Mouse (Mus musculus) layer of hippocampus, postnatal 25 days (tissue): ENCODE data around the gene 4930544D05Rik. TPM values are rescaled to one million over a fixed set of nuclear protein-coding genes. Genes with fewer than 3 reads are reported as not detected.
"Not testable (repeated sequence)": the region's sequence is repeated elsewhere in the genome, so short reads cannot be mapped to it uniquely, and the experiment has no call there.

ENCODE experiments used
- DNase-seq, 2 experiments: peaks; one replicate each; pipeline ENCODE4 v3.0.0; 2022; ENCODE audit warnings: mixed read lengths in 2 of 2, low spot score in 1 of 2; ENCODE audit errors: extremely low spot score in 1 of 2
- total RNA-seq, 2 experiments: library from RNA; stranded (reverse); gene quantifications; 2 replicates each; pipeline ENCODE4 v1.2.3; 2021

Gene 4930544D05Rik
- under 1 TPM in 1 of 2 experiments, not detected in 1; 0.66 TPM for total RNA-seq

GRCm38 (mm10) chr11:70615516-70616093, at the start of gene 4930544D05Rik:
TSS of gene 4930544D05Rik (plus strand) at chr11:70615848.
- DNase-seq = no peak

GRCm38 (mm10) chr11:70566586-70566985, 49.1 kb upstream of the 4930544D05Rik start:
- no peak for DNase-seq

GRCm38 (mm10) chr11:70570614-70571013, 45.0 kb upstream of the 4930544D05Rik start:
- not testable (repeated sequence) for DNase-seq

- no peak for DNase-seq
These were observed 44.0 kb upstream of the 4930544D05Rik start for GRCm38 (mm10) chr11:70571641-70572040.

- no peak for DNase-seq
These were observed 43.2 kb upstream of the 4930544D05Rik start for GRCm38 (mm10) chr11:70572348-70572902.

GRCm38 (mm10) chr11:70573872-70574271, 41.8 kb upstream of the 4930544D05Rik start:
- no peak for DNase-seq

- DNase-seq = no peak
These were observed 38.4 kb upstream of the 4930544D05Rik start for GRCm38 (mm10) chr11:70577201-70577600.

GRCm38 (mm10) chr11:70578962-70579361, 36.7 kb upstream of the 4930544D05Rik start:
- DNase-seq = no peak

GRCm38 (mm10) chr11:70579710-70580357, 35.8 kb upstream of the 4930544D05Rik start:
- DNase-seq = no peak

- no peak for DNase-seq
These were observed 35.3 kb upstream of the 4930544D05Rik start for GRCm38 (mm10) chr11:70580358-70580720.

GRCm38 (mm10) chr11:70580921-70581320, 34.7 kb upstream of the 4930544D05Rik start:
- DNase-seq = no peak

- DNase-seq = no peak
These were observed 33.5 kb upstream of the 4930544D05Rik start for GRCm38 (mm10) chr11:70582196-70582595.

- no peak for DNase-seq
These were observed 32.5 kb upstream of the 4930544D05Rik start for GRCm38 (mm10) chr11:70583022-70583714.

- DNase-seq = no peak
These were observed 31.9 kb upstream of the 4930544D05Rik start for GRCm38 (mm10) chr11:70583775-70584174.

GRCm38 (mm10) chr11:70585457-70585856, 30.2 kb upstream of the 4930544D05Rik start:
- DNase-seq = no peak

GRCm38 (mm10) chr11:70586261-70586660, 29.4 kb upstream of the 4930544D05Rik start:
- no peak for DNase-seq

GRCm38 (mm10) chr11:70586954-70587353, 28.7 kb upstream of the 4930544D05Rik start:
- no peak for DNase-seq

GRCm38 (mm10) chr11:70591733-70592132, 23.9 kb upstream of the 4930544D05Rik start:
- no peak for DNase-seq

GRCm38 (mm10) chr11:70594253-70594989, 21.2 kb upstream of the 4930544D05Rik start:
- no peak for DNase-seq

- no peak for DNase-seq
These were observed 20.0 kb upstream of the 4930544D05Rik start for GRCm38 (mm10) chr11:70595638-70596037.

GRCm38 (mm10) chr11:70596094-70596493, 19.6 kb upstream of the 4930544D05Rik start:
- DNase-seq = no peak
